Mouse (Mus musculus) kidney, postnatal 25 days (tissue): ENCODE measurements around the gene Ccnl2.
A peak's percentile ranks its signal among the peaks of the same experiment; 100 is the strongest.

Experiments used
- DNase-seq, 2 experiments: peaks; one replicate each; pipeline ENCODE4 v3.0.0; 2021; ENCODE audit warnings: mixed read lengths in 2 of 2

The Ccnl2 gene

DNA sequence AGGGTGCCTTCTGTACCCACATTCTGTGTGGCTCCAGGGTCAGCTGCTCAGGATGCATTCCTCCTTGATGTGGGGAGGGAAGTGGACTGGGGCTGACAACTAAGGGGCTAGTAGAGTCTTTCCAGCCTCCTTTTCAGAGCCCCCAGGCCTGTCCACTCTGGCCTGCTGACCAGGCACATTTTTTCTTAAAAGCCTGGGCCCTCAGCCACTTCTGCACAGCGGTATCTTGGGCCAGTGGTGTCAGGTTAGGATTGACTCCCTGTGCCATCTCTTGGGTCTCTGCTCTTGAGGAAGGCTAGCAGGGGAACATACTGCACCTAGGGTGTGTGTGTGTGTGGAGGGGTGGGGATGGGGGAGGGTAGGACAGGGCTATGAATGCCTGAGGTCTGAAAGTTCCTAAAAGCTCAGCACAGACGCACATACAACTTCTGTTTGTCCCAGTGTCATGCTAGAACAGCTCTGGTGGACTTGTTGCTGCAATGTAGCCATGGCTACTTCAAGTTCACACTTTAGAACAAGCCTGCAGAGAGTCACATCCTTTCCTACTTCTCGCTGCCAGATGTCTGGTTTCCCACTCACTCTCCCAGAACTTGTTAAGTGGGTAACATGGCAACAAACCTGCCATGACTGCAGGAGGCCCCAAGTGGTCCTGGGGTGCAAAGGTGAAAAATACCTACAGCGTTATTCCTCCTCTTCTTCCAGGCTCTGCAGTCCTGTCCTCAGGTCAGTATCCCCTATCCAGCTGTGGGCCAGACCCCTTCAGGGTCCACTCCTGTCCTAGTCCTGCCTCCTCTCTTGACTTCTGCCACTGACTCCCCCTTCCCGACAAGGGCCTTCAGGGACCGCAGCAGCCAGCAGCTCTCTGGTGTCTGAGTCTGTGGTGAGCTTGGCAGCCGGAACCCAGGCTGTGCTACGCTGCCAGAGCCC, 28.1 kb downstream of the Ccnl2 start:
- peak in 1 of 2 experiments; percentile 37 for DNase-seq

DNA sequence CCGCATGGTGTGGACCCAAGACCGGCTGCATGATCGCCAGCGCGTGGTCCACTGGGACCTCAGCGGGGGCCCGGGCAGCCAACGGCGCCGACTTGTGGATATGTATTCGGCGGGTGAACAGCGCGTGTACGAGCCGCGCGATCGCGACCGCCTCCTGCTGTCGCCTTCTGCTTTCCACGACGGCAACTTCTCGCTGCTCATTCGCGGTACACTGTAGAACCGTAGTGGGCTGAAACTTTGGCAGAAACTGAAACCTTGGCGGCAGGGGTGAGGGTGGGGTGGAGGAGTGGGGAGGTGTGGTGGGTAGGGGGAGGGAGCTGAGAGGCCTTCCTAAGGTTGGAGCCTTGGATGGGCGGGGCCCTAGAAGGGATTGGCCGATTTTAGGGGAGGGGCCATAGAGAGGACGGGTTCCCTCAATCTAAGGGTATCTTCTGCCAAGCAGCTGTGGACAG, 28.7 kb downstream of the Ccnl2 start:
- peak; percentile 78 to 91 for DNase-seq

DNA sequence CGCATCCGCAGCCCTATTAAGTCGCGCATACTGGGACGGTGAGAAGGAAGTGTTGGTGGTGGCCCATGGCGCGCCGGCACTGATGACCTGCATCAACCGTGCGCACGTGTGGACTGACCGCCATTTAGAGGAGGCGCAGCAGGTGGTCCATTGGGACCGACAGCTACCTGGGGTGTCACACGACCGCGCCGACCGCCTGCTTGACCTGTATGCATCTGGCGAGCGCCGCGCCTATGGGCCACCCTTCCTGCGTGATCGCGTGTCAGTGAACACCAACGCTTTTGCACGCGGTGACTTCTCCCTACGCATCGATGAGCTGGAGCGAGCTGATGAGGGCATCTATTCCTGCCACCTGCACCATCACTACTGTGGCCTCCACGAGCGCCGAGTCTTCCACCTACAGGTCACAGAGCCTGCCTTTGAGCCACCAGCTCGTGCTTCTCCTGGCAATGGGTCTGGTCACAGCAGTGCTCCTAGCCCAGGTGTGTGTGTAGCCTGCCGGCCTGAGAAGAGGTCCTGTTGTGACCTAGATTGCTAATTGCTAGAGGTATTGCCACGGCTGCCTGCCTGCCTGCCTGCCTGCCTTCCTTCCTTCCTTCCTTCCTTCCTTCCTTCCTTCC, 29.5 kb downstream of the Ccnl2 start:
- DNase-seq = peak in 1 of 2 experiments; percentile 59

DNA sequence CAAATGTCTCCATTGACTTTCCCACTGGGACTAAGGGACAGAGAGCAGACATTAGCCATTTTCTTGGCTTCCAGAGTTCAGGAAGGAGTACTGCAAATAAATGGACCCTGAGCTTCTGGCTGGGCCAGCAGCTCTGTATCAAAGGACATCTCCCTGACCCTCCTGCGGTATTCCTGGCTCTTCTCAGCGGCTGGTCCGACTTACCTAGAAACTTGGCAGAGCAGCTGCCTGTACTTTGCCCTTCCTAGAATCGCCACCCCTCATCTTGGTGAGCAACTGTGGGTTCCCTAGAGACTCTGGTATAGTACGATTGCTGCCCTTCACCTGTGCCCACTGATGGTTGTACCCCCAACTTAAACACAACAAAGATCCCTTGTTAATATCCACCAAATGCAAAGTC, 30.9 kb downstream of the Ccnl2 start:
- DNase-seq = peak; percentile 66 to 86

DNA sequence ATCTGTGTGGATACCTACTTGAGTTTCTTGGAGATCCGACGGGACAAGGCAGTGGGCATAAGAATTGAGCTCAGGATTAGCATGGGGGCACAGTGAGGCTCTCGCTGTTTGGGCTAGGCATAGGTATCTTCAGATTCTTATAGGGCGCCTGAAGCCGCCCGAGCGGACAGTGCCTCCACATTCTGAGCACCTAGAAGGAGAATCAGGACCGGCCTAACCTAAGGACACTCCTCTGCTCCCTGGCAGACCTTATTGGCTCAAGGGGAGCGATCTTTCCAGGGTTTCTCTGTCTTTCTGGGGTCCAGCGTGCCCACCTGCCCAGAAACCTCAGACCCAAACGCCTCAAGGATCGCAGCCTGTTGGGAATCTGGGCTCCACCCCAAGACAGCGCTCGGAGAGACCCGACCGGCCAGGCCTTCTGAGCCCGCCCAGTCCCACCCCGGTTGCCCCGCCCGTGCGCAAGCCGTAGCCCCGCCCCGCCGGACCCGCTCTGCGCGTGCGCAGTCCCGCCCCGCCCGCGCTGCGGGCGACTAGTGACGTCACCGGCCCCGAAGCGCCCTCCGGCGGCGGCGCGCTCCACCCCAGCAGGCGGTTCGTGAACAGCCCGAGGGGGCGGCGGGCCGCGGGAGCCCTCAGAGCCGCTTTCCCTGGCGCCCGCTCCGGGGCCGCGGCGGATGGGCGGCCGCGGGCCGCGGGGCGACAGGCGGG, 34.7 kb downstream of the Ccnl2 start, which contains the start of gene Dvl1:
Gene Dvl1 (plus strand): TSS at position 532 of the 708 bp plus-strand sequence.
- DNase-seq = peak; percentile 93 to 95

DNA sequence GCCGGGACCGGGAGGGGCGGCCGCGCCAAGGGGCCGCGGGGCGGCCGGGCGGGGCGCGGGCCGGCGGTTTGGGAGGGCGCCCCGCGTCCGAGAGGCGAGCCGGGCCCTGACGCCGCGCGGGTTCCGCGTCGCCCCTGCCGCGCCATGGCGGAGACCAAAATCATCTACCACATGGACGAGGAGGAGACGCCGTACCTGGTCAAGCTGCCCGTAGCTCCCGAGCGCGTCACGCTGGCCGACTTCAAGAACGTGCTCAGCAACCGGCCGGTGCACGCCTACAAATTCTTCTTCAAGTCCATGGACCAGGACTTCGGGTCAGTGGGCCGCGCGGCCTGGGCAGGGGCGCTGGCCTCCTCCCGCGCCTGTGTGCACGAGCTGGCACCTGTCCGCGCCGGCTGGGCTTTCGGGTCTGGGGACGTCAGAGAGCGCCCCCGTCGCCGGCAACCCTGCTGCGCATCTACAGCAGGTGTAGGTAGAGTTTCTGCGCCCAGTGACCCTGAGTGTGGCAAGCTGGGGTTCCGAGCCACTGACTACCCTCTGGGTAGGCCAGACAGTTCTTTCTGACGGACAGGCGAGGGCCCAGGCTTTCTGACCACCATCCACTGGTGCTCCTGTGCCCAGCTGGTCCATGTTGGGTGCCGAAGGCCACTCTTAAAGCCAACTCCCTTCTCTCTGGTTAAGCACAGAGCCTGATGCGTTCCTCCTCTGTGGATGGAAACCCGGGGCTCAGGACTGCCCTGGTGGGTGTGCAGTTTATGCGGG, 35.5 kb downstream of the Ccnl2 start:
- DNase-seq = peak; percentile 71 to 84

DNA sequence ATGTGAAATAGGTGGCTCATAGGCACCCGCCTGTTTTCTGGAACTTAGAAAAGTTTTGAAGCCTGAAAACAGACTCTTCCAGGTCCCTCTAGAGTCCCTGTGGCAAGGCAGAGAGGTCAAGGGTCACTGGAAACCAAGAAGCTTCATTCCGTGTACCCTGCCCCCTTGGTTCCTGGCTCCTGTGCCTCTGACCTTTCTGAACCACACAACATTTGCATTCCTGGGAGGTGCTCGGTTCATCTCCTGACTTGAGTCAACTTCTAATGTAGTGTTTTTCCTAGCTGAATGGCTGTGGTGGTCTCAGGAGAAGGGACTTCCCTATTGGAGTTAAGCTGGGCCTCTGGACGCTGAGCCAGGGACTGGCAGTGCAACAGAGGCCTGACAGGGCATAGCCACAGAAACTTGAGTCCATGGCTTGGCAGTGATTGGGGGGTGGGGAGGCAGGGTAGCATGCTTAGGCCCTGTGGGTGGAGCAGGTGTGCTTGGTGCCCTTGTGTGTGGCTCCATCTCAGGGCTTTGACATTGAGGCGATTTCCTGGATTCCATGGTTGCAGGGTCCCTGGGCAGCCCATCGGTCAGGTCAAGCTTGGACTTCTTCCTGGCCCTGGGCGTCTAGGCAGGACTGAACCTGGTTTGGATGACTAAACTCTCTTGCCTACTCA, 36.3 kb downstream of the Ccnl2 start:
- DNase-seq = peak; percentile 75 to 89

DNA sequence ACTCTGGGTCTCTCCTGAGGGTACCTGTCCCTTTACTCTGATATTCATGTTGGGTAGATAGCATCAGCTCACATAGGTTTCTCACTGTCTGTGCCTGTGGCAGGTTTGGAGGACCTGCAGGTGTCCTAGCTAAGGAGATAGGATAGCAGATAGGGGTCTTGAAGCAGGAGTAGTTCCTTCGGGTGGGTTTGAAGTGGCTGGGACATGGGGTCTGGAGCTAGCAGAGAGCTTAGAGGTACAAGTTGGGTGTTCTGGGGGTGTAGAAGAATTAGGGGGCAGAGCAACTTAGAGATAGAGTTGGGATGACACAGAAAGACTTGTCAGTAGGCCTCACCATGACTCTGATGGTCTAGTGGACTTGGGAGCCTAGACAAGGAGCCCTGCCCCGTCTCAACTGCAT, 37.1 kb downstream of the Ccnl2 start:
- peak in 1 of 2 experiments; percentile 14 for DNase-seq

DNA sequence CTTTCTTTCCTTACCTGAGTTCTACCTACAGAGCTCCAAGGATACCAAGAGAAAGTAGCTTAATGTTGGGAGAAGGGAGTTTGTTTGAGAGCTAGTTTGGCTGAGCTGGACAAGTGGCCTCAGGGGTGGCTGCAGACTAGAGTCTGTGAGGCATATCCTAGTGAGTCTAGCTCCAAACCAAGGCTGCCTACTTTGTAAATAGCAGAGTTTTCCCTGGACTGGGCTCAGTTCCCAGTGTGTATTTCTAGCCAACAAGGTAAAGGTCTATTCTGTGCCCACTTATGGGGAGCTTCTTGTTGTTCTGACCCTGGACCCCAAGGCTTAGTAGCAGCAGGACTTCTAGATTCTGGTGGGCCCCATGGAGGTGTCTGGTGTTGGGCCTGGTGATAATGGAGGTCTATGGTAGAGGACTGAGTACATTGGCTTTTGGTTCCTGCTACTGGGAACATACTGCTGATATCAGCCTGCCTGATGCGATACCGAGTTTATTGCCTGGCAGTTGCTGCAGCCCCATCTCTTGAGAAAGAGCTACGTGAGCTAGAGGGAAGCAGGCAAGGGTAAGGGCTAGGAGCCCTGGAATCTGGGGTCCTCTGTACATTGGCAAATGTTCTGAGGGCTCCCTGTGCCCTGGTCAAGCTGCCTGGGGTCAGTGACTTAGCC, 37.6 kb downstream of the Ccnl2 start:
- DNase-seq = peak; percentile 60 to 70

DNA sequence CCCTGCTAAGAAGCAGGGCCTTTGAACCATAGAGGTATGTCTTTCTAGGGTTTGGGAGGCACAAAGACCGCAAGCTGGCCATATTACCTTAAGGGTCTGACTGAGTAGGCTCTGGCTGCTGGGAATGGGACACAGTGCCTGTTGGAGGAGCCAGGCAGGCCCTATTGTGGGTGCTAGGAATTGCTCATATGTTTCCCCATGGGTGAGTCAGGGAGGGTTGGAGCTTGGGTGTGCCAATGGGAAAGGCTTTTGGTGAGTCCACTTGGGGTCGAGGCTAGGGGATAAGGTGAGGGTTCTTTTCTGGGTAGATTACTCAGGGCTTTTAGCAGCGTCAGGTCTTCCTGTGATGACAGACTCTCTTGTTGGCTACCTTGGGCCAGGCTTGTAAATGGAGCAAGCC, 39.1 kb downstream of the Ccnl2 start:
- peak in 1 of 2 experiments; percentile 17 for DNase-seq

DNA sequence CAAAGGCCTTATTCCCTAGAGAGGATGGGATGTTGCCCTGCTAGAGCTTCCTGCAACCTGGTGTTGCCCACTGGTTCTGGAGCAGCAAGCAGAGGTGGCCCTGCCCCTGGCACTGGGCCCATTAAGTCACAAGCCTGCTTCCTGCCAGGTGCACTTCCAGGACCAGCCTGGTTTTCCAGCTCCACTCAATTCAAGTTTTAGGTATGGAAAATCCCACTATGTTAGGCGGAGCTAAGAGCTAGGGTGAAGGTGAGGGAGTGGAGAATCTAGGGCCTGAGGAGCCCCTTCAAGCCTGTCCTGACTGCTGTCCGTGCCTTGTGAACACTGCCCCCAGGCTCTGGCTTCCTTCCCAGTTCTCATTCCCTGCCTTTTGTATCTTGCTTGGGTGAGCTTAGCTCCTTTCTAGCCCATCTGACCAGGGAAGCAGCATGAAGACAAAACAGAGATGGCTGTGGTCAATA, 39.7 kb downstream of the Ccnl2 start:
- DNase-seq = peak; percentile 73 to 87

DNA sequence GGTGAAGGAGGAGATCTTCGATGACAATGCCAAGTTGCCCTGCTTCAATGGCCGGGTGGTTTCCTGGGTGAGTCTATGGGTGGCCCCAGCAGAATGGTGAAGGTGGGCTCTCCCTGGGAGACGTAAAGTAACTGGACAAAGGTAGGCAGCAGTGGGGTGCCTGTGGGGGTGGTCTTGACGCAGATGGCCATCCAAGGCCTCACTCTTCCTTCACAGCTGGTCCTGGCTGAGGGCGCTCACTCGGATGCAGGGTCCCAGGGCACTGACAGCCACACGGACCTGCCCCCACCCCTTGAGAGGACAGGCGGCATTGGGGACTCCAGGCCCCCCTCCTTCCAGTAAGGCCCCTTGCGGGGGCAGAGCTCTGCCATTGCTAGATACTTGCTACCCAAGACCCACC, 41.1 kb downstream of the Ccnl2 start:
- DNase-seq = peak in 1 of 2 experiments; percentile 41

DNA sequence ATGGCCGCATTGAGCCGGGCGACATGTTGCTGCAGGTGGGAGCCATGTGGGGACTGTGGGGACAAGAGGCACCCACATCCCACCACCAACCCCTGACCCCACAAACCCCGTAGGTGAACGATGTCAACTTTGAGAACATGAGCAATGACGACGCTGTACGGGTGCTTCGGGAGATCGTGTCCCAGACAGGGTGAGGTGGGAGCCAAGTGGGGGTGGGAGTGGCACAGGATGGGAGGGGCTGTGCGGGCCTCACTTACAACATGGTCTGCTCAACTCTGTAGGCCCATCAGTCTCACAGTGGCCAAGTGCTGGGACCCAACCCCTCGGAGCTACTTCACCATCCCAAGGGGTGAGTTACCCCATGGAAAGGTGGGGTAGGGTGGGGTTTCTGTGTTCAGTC, 42.7 kb downstream of the Ccnl2 start:
- peak in 1 of 2 experiments; percentile 51 for DNase-seq

DNA sequence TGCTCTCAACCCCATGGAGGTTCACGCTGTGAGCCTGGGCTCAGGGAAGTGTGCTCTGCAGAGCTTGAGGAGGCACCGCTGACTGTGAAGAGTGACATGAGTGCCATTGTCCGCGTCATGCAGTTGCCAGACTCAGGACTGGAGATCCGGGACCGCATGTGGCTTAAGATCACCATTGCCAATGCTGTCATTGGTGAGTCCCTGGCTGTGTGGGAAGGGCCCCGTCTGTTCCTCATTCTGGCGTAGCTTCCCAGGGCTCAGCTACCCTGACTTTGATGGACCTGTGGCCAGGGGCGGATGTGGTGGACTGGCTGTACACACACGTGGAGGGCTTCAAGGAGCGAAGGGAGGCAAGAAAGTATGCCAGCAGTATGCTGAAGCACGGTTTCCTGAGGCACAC, 43.8 kb downstream of the Ccnl2 start:
- DNase-seq = peak in 1 of 2 experiments; percentile 27

DNA sequence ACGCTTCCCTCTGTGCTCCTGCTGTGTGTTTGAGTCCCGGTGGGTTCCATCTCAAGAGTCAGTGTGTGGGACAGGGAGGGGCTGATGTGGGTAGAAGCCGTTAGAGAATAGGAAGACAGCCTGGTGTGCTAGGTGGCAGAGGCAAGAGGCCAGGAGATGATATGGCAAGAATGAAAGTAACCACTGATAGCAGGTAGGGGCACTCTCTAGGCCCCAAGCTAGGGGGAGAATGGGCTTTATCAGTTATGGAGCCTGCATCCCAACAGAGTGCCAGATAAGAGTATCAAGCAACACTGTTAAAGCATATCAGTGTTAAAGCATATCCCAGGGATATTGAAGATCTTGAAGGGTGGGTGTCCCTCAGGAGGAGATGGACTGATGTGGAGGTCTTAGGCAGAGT, 44.6 kb downstream of the Ccnl2 start:
- no peak for DNase-seq

DNA sequence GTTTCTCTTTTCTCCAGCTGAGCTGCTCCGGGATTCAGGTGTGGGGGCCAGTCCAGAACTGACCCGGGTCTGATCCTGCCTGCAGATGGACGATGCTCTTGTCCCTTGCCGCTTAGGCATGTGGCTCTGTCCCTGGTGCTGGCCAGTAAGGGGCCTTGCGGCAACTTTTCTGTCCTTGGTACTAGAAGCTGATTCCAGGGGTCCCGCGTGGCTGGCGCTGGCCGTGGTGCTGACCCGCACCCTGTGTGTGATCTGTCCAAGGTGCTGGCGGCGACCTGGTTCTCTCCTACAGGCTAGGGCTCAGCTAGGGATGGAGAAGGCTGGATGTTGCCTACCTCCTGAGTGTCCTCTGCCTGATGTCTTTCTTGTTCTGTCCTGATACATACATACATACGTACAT, 47.0 kb downstream of the Ccnl2 start:
- DNase-seq = peak; percentile 61 to 66

DNA sequence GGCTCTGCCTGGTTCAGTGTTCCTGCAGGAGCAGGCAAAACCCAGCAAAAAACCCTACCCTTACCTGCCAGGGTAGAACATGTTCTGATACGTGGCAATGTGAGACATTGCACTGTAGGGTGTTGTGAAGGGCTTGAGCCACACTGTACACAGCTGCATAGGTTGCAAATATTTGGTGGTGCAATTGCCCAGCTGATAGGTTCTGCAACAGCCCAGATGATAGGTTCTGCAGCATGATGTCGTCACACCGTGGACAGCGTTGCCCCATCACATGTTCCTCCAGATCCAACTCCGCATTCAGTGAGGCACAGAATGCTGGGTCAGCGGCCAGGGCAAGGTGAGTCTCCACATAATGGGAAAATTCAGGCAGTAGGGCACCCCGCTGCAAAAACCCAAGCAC, 49.5 kb downstream of the Ccnl2 start:
- DNase-seq = no peak

DNA sequence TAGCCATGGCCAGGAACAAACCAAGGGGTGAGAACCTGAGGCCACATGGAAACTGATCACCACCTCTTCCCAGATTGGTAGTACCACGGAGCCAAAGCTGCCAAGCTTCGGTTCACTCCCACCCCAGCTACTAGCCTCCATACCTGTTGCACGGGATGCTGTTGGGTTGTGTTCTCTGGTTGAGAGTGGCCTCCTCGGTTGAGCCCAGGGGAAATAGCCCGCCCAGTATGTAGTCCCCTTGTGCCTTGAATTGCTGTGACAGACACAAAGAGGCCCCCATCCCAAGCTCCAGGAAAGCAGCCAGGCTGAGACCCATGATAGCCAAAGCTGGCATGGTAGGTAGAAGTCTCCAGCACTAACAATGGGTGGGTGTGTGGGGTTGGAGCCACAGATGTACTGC, 50.7 kb downstream of the Ccnl2 start, which contains the start of gene Tas1r3:
Gene Tas1r3 (minus strand): TSS at position 362 of the 400 bp plus-strand sequence.
- DNase-seq = no peak

DNA sequence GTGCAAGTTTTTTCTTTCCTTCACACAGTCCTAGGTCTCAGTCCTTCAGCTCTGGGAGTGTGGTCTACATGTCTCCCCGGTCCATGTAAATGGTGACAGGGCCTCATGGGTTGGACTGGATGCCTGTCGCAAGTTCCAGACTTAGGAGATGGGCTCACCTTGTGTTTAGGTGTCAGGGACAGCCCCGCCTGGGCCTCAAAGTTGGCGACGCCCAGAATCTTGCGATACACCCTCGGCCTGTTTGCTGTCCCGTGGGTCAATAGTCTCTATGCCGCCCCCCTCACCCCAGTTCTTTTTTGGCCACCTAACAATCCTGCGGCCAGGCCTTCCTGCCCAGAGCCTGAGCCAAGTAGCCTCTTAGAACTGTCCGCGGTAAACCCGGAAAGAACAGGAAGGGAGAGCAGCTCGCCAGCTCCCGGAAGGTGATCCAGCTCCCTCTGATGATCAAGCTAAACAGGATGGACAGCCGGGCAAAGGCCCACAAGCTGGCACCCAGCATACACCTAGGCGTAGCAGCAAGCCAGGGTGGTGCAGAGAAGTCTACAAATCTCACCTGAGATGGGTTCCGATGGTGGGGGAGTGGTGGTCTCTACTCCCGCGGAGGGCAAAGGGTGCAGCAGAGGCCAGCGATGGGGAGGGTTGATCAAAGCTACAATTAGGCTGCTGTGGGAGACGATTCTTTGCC, 56.5 kb downstream of the Ccnl2 start:
- DNase-seq = peak; percentile 51 to 70

DNA sequence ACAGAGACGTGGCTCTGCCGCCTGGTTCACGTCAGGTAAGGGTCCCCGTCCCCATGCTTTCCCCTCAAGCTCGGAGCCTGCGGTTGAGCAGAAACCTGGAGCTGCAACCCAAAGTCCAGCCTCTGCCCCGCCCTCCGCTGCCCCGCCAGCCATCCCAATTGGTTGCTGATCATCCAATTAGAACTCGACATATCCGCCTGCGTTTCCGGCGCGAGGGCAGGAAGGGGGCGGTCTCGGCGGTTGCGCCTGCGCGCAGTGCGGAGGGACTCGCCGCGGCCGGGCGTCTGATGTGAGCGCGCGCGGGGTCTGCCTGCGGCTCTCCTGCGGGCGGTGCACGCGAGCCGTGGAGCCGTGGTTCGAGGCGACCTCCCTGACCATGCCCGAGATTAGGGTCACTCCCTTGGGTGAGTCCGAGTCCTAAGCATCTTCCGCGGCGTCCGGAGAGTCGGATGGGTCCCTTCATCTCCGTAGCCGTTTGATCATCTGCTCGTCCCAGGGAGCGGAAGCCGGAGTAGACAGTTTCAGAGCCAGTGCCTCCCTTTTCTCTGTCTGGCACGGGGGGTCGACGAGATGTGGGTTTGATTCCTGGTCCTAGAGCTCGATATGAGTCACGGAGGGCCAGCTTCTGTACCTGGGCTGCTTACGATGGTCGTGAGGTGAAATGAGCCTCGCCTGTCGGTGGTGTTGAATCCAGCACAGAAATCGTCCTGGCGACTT, 57.2 kb downstream of the Ccnl2 start, which contains the start of the genes Cptp and Ints11:
Gene Cptp (minus strand): TSS at position 124 of the 717 bp plus-strand sequence.
Gene Ints11 (plus strand): TSS at position 230 of the 717 bp plus-strand sequence.
- DNase-seq = peak; percentile 97 to 98
